Mouse (Mus musculus) megakaryocyte, embryonic 14.5 days (primary cell): ENCODE measurements around the gene 1700030K09Rik. TPM values are rescaled to one million over a fixed set of nuclear protein-coding genes. Genes with fewer than 3 reads are reported as not detected.
A peak's percentile ranks its signal among the peaks of the same experiment; 100 is the strongest.

Experiments used
- H3K27me3 ChIP-seq: replicated peaks from 2 replicates; pipeline ENCODE3; 2012; ENCODE audit warnings: inconsistent platforms
- H3K36me3 ChIP-seq: replicated peaks from 2 replicates; pipeline ENCODE3; 2012; ENCODE audit warnings: low read length, inconsistent platforms, mixed read lengths
- H3K4me1 ChIP-seq: 2 replicates; pipeline ENCODE4 v1.6.1; 2012; ENCODE audit warnings: inconsistent platforms
- H3K4me3 ChIP-seq: replicated peaks from 2 replicates; pipeline ENCODE3; 2012; ENCODE audit warnings: moderate library complexity, mild to moderate bottlenecking, inconsistent platforms
- H3K9me3 ChIP-seq: 2 replicates; pipeline ENCODE4 v1.6.1; 2012; ENCODE audit warnings: inconsistent platforms
- FLI1 ChIP-seq: IDR thresholded peaks from 2 replicates; pipeline ENCODE4 v1.6.1; 2012; ENCODE audit warnings: low read length, inconsistent platforms, mixed read lengths
- GATA1 ChIP-seq: IDR thresholded peaks from 3 replicates; pipeline ENCODE4 v1.6.1; 2012; ENCODE audit warnings: mixed read lengths, low read length, inconsistent platforms, borderline replicate concordance
- polyA plus RNA-seq: library from polyadenylated mRNA; stranded (reverse); fragments of >175 nt; gene quantifications from 2 replicates; pipeline ENCODE4 v1.2.3, GENCODE M21; 2012; ENCODE audit warnings: low replicate concordance; ENCODE audit not compliant: insufficient read depth

1700030K09Rik gene
- polyA plus RNA-seq, 1 experiment, result 1.3 TPM

DNA sequence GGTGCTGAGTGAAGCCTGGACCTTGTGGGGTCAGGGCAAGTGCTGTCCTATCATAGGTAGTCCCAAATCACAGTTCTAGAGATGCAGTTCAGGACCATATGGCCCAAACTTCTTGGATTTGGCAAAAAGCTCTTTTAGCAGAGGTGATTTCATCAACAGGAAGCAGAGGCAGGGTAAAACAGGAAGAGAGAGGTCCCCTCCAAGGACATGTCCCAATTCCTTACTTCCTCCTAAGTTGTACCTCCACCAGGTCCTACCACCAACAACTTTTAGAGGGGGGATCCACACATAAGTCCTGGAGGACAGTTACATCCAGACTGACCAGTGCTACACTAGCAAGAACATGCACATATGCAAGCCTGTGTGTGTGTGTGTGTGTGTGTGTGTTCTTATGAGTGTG, 43.3 kb downstream of the 1700030K09Rik start:
- Histone ChIP-seq H3K27me3 (no peaks in the 10 kb centered on the region), H3K9me3 (no peaks in the 10 kb centered on the region), H3K36me3 (peaks cover 86% of the 10 kb centered on the region), H3K4me3 (no peak overlapping the region), H3K4me1 (peaks cover 78% of the 10 kb centered on the region)
- TF ChIP-seq GATA1, result no peak
- no peak for TF ChIP-seq FLI1

DNA sequence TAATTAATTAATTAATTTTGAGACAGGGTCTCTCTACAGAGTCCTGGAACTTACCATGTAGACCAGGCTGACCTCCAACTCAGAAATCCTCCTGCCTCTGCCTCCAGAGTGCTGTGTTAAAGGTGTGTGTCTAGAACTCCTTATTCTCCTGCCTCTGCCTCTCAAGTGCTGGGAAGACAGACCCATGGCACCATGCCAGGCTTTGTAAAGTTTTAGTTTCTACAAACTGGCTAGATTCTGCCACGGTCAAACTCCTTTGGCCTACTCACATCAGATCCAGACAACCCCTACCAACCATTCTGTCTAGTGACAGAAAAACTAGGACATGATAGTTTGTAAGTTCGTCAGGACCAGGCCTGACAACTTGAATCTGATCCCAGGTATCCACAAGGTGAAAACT, 47.3 kb downstream of the 1700030K09Rik start:
- Histone ChIP-seq H3K4me3 (peak overlapping the region; percentile 26), H3K4me1 (peaks cover 88% of the 10 kb centered on the region), H3K36me3 (peaks cover 70% of the 10 kb centered on the region), H3K9me3 (no peaks in the 10 kb centered on the region), H3K27me3 (no peaks in the 10 kb centered on the region)
- no peak for TF ChIP-seq GATA1
- no peak for TF ChIP-seq FLI1

DNA sequence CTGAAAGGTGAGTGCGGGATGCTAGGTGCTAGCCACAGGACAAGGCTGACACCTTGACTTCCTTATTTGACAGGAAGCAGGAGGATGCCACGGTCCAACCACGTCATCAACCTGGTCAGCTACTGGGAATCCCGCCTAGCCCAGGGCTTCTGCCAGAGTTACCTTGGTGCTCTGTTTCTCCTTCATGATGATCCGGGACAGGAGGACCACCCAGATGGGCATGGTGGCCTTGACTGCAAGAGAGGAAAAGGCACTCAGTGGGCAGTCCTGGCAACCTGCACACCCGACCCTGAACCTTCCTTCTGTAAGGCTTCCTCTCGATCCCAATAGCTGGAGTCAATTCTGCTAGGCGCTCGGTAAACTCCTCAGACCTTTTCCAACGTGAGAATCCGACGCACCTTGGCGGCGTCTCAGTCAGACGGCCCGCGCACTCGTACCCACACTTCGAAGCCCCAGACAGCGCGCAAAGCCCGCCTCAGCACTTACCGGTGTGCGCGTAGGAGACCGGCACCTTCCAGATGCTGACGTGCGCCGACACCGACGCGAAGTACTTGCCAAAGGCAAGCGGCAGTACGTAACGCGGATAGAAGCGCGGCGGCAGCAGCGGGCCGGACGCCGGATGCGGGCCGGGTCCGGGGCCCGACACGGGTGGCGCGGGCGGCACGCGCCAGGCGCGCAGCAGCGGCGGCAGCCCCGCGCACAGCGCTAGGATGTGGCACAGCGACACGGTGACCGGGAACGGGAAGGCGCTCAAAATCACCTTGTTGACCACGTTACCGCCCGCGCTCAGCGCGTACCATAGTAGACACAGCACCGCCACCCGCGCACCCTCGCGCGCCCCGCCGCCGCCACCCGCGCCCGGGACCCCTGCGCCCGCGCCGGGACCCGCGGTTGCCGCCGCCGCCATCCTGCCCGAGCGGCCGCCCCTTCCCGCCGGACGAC, 48.3 kb downstream of the 1700030K09Rik start, which contains the start of gene Slc35e1:
Gene Slc35e1 (minus strand): TSS at position 935 of the 942 bp plus-strand sequence.
- H3K4me1 ChIP-seq, result peaks cover 88% of the 10 kb centered on the region
- peaks cover 71% of the 10 kb centered on the region for H3K36me3 ChIP-seq
- TF ChIP-seq FLI1 (no peak), GATA1 (no peak)
- peak within 1 kb of the TSS; percentile 99 for H3K4me3 ChIP-seq
- no peaks in the 10 kb centered on the region for H3K27me3 ChIP-seq
- no peaks in the 10 kb centered on the region for H3K9me3 ChIP-seq

DNA sequence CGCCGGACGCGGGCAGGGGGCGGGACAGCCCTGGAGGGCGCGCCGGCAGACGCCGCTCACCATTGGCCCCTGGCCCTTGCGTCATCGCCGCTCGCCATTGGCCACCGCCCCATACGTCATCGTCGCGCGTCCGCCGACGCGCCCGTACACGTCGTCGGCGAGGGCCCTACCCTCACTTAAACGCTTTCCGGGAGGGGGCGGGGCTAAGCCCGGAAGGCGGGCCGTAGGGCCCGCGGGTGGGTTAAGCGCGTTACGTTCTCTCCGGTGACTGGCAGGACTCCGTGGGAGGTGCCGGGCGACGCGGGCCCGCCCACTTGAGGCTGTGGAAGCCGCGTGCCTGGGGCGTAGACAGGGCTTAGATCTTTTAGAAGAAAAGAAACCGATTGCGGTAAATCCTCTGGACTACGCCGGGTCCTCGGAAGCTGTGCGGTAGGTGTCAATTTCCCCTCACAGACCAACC, 49.0 kb downstream of the 1700030K09Rik start:
- H3K4me1 ChIP-seq, result peaks cover 88% of the 10 kb centered on the region

DNA sequence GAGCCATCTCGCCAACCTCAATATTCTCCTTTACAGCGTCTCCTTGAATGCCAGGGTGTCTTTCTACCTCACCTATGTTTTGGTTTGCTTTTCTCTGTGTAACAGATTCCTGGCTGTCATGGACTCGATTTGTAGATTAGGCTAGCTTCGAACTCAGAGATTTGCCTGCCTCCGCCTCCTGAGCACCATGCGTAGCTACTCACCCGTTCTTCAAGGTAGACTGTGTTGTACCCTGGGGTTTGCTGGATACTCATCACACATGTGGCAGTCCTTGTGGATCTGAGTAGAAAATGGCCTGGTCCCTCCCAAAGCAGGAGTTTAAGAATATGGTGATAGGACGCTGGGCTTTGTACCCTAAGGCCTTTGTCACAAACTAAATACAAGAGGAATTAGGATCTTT, 49.7 kb downstream of the 1700030K09Rik start:
- TF ChIP-seq FLI1 (no peak), GATA1 (no peak)
- Histone ChIP-seq H3K27me3 (no peaks in the 10 kb centered on the region), H3K4me3 (peak overlapping the region; percentile 99), H3K9me3 (no peaks in the 10 kb centered on the region), H3K4me1 (peaks cover 88% of the 10 kb centered on the region), H3K36me3 (peaks cover 68% of the 10 kb centered on the region)

More for the DNA sequence above, 49.0 kb downstream of the 1700030K09Rik start:
- Histone ChIP-seq H3K4me3 (peak overlapping the region; percentile 99), H3K9me3 (no peaks in the 10 kb centered on the region), H3K36me3 (peaks cover 71% of the 10 kb centered on the region), H3K27me3 (no peaks in the 10 kb centered on the region)
- TF ChIP-seq GATA1, result no peak
- no peak for TF ChIP-seq FLI1

DNA sequence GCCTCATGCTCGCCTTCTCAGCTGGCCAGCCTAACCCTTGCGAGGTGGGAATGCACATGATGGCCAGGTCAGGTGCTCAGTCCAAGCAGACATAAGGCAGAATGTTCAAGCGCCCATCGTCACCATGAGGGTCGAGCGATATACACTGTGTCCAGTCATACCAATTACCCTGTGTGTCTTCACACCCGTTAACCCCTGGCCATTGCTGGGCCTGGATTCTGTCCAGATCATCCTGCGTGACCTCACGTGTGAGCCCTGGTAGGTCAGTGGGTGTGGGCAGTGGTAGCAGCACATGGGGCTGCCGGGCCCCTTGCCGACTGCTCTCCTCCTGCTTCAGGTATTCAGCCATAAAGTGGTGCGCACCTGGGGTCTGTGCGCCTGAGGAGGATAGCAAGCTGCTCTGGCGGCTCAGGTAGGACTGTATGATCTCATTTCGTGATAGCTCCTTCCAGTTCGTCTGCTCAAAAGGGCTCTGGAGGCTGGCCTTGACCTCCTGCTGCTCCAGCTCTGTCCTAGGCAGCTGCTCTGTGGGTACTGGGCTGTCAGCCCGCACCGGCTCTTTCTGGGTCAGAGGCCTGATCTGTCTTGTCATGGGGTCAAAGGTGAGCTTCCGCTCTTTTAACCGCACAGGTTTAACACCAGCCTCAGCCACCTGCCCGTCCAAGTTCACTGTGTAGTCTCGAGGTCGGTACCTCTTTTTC, 51.9 kb downstream of the 1700030K09Rik start:
- Histone ChIP-seq H3K9me3 (no peaks in the 10 kb centered on the region), H3K4me3 (peak overlapping the region; percentile 0), H3K27me3 (no peaks in the 10 kb centered on the region), H3K36me3 (peaks cover 65% of the 10 kb centered on the region), H3K4me1 (peaks cover 88% of the 10 kb centered on the region)
- TF ChIP-seq FLI1, result no peak
- TF ChIP-seq GATA1, result no peak

DNA sequence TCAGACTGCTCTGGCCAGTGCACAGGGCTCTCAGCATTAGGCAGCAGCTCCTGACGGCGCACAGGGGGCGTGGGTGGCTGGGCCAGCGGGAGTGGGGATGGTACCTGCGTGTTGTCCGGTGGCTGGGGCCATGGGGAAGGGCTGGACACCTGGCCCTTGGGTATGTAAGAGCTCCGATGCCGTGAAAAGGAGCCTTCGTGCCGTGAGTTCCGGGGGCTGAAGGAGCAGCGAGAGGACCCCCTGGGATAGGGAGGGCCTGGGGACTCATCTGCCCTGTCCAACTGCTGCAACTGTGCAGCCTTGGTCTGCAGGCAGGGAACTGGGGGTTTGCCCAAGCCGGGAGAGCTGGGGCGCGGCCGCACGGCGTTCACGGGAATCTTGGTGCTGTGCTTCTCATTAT, 52.5 kb downstream of the 1700030K09Rik start:
- no peak for TF ChIP-seq GATA1
- no peak for TF ChIP-seq FLI1
- Histone ChIP-seq H3K4me1 (peaks cover 88% of the 10 kb centered on the region), H3K9me3 (no peaks in the 10 kb centered on the region), H3K36me3 (peaks cover 64% of the 10 kb centered on the region), H3K4me3 (no peak overlapping the region), H3K27me3 (no peaks in the 10 kb centered on the region)

DNA sequence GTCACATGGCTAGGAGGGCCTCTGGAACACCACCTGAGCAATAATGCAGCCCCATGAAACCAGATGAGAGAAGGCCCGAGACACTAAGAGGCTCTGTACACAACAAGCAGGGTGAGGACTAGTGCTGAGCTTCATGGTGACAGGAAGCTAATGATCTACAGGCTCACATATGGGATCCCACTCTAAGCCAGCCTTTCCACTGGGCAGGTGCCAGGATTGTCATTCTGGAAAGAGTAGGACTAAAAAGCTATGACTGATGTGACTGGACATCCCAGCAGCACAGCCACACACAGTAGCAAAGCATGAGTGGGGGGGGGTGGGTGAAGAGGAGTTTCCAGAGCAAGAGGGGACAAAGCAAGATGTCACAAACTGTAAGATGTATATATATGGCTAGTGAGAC, 54.2 kb downstream of the 1700030K09Rik start:
- Histone ChIP-seq H3K27me3 (no peaks in the 10 kb centered on the region), H3K9me3 (no peaks in the 10 kb centered on the region), H3K4me1 (peaks cover 97% of the 10 kb centered on the region), H3K4me3 (no peak overlapping the region), H3K36me3 (peaks cover 76% of the 10 kb centered on the region)
- no peak for TF ChIP-seq FLI1
- no peak for TF ChIP-seq GATA1

DNA sequence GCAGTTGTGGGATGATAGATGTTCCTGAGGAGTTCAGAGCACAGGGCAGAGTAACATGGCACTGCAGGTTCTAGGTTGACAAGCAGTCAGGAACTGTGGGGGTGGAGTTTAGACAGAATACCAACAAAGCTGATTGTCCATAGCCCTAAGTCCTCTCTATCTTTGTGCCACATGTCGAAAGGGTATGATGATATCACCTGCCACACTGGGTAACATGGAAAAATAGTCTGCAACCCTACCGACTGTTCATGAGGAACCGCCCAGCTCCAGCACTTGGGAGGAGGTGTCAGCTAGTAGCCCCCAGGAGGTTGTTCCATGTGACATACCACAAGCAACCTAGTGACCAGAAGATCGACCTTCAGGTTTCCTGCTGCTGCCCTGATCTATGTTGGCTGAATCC, 54.8 kb downstream of the 1700030K09Rik start:
- Histone ChIP-seq H3K4me3 (no peak overlapping the region), H3K4me1 (peaks cover 99% of the 10 kb centered on the region), H3K9me3 (no peaks in the 10 kb centered on the region), H3K36me3 (peaks cover 82% of the 10 kb centered on the region), H3K27me3 (no peaks in the 10 kb centered on the region)
- no peak for TF ChIP-seq FLI1
- TF ChIP-seq GATA1, result no peak
